Mouse (Mus musculus): ENCODE measurements at regions not wholly inside any gene's neighbourhood (a gene's known extent, or its start where the extent isn't known, plus 50 kb on each side); places are given as distances from the start of the nearest gene placed in this dataset.
A peak's percentile ranks its signal among the peaks of the same experiment; 100 is the strongest.

DNA sequence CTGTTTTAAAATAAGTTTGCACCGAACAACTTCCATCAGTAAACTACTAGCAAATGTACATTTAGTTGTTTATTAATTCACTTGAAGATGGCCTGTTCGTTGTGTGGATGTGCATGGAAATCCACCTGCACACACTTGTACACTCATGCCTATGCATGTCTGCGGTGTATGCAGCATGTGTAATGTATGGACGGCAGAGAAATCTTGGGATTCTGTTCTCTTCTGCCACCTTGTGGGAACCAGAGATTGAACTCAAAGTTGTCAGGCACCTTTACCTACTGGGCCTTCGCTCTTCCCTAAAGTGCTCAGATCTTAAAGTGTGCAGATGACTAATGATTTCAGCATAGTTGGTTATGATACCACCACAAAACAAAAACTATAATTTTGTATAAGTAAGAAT is 137.4 kb downstream of the Kitl start:
- ATAC-seq (replicated peaks in 1 of 2; ENCODE audit: insufficient read depth in 1 of 2, low FRiP score in 2 of 2, low TSS enrichment in 1 of 2, low read depth in 1 of 2, poor library complexity in 2 of 2, severe bottlenecking in 2 of 2): 0 out of 4 replicates have a peak, but pooled peaks of 1 of the 2 experiments have one; percentile 29

DNA sequence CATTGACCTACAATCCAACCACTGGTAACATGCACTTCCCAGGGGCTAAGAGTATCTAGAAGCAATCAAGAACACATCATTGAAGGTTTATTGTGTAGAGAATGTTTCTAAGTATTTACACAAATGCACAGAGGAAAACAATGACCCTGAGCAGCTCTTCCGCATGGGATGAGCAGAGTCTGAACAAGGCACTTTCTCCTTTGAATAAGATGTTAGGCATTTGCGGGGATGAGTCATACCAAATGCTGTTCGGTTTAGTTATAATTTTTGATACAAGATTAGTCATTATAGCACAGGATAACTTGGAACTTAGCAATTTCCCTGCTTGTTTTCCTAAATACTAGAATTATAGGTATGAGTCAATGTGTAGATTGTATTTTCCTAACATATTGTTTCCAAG is 137.9 kb downstream of the Kitl start:
- ATAC-seq (replicated peaks in 1 of 2; ENCODE audit: insufficient read depth in 1 of 2, low FRiP score in 2 of 2, low TSS enrichment in 1 of 2, low read depth in 1 of 2, poor library complexity in 2 of 2, severe bottlenecking in 2 of 2): no peak

- no peak for ATAC-seq (replicated peaks in 1 of 2; ENCODE audit: insufficient read depth in 1 of 2, low FRiP score in 2 of 2, low TSS enrichment in 1 of 2, low read depth in 1 of 2, poor library complexity in 2 of 2, severe bottlenecking in 2 of 2)
These were observed 140.1 kb downstream of the Kitl start for GRCm38 (mm10) chr10:100155566-100155965.

- peak; percentile 91 for ATAC-seq (replicated peaks in 1 of 2; ENCODE audit: insufficient read depth in 1 of 2, low FRiP score in 2 of 2, low TSS enrichment in 1 of 2, low read depth in 1 of 2, poor library complexity in 2 of 2, severe bottlenecking in 2 of 2)
These were observed 144.6 kb downstream of the Kitl start for GRCm38 (mm10) chr10:100159843-100160531.

DNA sequence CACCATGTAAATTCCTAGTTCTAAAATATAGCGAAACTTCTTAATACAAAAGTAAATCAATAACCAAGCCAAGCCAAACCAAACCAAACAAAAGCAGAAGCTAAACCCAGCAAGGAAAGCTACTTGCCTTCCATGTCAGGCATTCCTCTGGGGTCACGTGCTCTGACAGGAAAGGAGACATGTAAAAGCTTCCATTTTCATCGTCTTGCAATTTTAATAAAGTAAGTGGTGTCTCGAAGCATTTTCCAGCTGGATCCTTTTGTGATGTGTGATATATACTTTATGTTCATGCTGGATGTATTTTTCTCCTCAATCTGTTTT is 145.1 kb downstream of the Kitl start:
- peak; percentile 65 to 70 for ATAC-seq (replicated peaks in 1 of 2; ENCODE audit: insufficient read depth in 1 of 2, low FRiP score in 2 of 2, low TSS enrichment in 1 of 2, low read depth in 1 of 2, poor library complexity in 2 of 2, severe bottlenecking in 2 of 2)

DNA sequence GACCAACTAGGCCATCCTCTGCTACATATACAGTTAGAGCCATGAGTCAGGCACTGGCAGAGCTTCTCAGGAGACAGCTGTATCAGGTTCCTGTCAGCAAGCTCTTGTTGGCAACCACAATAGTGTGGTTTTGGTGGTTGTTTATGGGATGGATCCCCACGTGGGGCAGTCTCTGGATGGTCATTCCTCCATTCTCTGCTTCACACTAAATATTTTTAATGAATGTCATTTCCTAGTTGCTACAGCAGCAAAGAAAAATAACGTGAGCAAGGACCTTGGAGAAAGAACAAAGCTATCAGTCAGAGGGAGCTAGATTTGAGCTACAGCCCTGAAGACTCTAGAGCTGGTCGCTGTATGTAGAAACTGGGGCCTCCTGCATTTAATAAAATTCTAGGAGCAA is 145.7 kb downstream of the Kitl start:
- ATAC-seq (replicated peaks in 1 of 2; ENCODE audit: insufficient read depth in 1 of 2, low FRiP score in 2 of 2, low TSS enrichment in 1 of 2, low read depth in 1 of 2, poor library complexity in 2 of 2, severe bottlenecking in 2 of 2): no peak

GRCm38 (mm10) chr10:100164526-100164925 is 149.1 kb downstream of the Kitl start:
- no peak for ATAC-seq (replicated peaks in 1 of 2; ENCODE audit: insufficient read depth in 1 of 2, low FRiP score in 2 of 2, low TSS enrichment in 1 of 2, low read depth in 1 of 2, poor library complexity in 2 of 2, severe bottlenecking in 2 of 2)

GRCm38 (mm10) chr10:100170836-100171235 is 155.4 kb downstream of the Kitl start:
- ATAC-seq (replicated peaks in 1 of 2; ENCODE audit: insufficient read depth in 1 of 2, low FRiP score in 2 of 2, low TSS enrichment in 1 of 2, low read depth in 1 of 2, poor library complexity in 2 of 2, severe bottlenecking in 2 of 2): peak in 1 of 2 experiments; percentile 53; a peak in 3 of 4 replicates

DNA sequence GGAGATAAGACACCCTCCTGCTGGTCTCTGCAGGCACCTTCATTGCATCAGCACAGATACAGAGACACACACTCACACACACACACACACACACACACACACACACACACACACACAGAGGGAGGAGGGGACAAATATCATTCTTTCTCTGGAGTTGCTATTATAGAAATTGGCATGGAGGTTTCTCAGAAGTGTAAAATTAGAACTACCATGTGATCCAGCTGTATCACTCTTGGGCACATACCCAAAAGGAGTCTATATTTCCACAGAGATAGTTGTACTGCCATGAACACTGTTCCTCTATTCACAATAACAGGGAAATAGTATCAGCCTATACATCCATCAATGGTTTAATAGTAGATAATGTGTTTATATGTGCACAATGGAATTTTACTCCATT is 137.8 kb upstream of the Gm4301 start:
- ATAC-seq (replicated peaks in 1 of 2; ENCODE audit: insufficient read depth in 1 of 2, low FRiP score in 2 of 2, low TSS enrichment in 1 of 2, low read depth in 1 of 2, poor library complexity in 2 of 2, severe bottlenecking in 2 of 2): no peak

DNA sequence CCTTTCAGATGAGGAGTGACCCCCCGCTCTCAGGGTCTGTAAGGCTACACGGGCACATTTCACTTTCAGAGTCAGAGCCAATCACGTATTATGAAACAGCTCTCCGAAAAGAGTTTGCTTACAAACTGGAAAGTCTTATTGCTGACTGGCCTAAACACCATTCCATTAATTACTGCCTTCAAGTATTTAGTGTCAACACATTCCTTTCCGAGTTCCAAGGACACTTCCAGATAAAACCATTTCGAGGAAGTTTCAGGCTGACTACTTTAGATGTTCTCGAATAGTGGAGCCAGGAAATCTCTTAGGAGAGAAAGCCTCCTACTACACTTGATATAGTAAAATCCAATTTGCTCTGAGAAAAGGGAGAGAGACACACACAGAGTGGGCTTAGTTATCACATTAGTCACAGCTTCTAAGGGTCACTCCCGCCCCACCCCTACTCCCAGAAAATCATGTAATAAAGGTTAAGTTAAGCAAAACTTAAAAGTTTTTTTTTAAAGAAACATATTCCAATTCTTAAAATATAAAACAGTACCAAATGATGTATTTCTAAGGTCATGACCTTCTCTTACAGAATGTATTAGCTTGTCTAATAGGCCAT is 136.3 kb upstream of the Gm4301 start:
- no peak for ATAC-seq (replicated peaks in 1 of 2; ENCODE audit: insufficient read depth in 1 of 2, low FRiP score in 2 of 2, low TSS enrichment in 1 of 2, low read depth in 1 of 2, poor library complexity in 2 of 2, severe bottlenecking in 2 of 2)

- no peak for ATAC-seq (replicated peaks in 1 of 2; ENCODE audit: insufficient read depth in 1 of 2, low FRiP score in 2 of 2, low TSS enrichment in 1 of 2, low read depth in 1 of 2, poor library complexity in 2 of 2, severe bottlenecking in 2 of 2)
These were observed 135.0 kb upstream of the Gm4301 start for GRCm38 (mm10) chr10:100200431-100200830.

DNA sequence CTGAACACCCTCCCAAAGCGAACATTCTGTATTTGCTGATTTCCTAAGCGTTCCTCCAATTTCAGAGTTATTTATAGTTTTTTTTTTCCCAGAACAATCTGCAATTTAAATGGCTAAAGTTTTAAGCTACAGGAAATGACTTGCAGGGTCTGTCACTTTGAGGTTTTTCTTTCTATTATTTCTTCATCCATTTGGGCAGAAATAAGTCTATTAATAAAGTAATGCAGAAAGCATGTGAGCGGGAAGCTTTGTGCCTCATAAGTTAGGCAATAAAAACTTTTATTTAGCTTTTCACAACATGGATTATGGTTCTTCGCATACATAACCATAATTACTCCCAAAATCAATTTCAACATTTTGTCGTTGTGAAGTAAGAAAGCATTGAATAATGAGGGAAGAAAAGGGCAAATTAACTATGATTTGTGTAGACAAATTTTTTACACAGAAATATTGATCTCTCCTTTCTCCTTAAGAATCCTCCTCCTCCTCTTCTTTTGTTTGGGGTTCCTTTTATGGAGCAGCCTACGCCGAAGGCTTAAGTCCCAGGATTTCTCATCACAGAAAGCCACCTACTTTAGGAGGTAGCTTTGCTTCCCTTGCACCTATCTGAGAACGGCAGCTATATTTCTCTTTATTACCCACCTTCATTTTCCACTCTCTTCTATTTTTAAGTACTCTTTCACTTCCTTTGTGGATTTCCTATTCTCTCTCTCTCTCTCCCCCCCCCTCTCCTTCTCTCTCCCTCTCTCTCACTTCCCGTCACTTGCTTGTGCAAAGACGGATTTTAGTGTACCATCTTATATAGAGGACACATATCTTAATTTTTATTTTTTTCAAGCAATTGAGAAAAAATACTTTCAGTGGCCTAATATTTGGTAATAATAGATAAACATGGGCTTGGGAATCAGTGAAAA is 128.6 kb upstream of the Gm4301 start:
- no peak for ATAC-seq (replicated peaks in 1 of 2; ENCODE audit: insufficient read depth in 1 of 2, low FRiP score in 2 of 2, low TSS enrichment in 1 of 2, low read depth in 1 of 2, poor library complexity in 2 of 2, severe bottlenecking in 2 of 2)

DNA sequence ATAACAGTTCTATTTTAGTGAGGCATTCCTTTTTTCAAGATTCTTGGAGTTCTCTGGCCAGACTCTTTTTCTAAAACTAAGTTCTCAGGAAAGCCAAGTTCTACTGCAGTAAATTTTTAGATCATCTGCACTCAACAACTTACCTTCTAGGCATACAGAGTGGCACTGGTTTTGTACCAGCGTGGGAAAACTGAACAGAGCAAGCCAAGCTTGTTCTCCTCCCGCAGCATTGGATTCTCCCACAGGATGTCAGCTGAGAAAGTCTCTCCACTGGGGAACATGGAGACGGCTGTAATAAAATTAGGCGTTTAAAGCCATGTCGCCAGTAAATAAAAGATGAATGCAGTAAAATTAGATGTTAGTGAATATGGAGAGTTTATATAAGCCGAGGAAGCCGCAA is 124.8 kb upstream of the Gm4301 start:
- no peak for ATAC-seq (replicated peaks in 1 of 2; ENCODE audit: insufficient read depth in 1 of 2, low FRiP score in 2 of 2, low TSS enrichment in 1 of 2, low read depth in 1 of 2, poor library complexity in 2 of 2, severe bottlenecking in 2 of 2)

DNA sequence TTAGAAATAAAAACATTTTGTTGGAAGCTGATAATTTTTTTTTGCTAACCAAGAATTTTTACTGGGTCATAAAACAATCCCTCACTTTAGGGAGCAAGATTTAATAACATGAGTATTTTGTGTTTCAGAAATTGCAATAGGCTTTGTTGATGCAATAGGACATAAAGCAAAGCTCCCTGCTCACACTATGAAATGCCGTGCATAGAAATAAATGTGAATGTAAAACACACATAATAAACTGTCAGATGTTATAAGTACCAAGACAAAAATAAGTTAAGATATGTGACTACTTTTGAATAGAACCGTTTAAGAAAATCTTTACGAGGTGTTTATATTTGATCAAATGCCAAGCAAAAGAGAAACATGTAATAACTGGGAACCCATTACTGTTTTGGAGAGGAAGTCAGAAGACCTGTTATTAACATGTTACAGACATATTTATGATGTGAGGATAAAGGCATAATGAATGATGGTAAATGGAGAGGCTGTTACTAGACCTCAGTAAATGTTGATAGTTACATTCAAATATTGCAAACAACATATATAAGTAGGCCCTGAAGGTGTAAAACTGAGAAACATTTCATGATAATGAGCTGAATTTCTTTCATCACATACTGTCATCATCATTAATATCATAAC is 110.9 kb upstream of the Gm4301 start:
- ATAC-seq (replicated peaks in 1 of 2; ENCODE audit: insufficient read depth in 1 of 2, low FRiP score in 2 of 2, low TSS enrichment in 1 of 2, low read depth in 1 of 2, poor library complexity in 2 of 2, severe bottlenecking in 2 of 2): no peak

- no peak for ATAC-seq (replicated peaks in 1 of 2; ENCODE audit: insufficient read depth in 1 of 2, low FRiP score in 2 of 2, low TSS enrichment in 1 of 2, low read depth in 1 of 2, poor library complexity in 2 of 2, severe bottlenecking in 2 of 2)
These were observed 76.1 kb upstream of the Gm4301 start for GRCm38 (mm10) chr10:100259235-100259900.

DNA sequence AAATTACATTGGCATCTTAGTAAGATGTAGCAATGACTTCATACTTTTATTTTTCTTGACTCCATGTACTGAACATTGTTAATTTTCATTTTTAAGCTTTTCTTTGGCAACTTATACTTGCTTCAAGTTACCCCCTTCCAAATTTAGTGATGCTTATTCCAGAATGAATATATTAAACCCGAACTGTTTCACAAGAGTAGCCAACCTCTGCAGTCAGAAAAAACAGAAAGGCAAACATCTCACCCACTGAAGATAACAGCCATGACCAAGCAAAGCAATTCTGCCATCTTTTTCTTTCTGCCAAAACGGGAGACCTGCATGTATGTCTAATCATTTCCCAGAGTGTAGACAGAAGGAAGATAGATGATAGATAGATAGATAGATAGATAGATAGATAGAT is 72.0 kb upstream of the Gm4301 start:
- no peak for ATAC-seq (replicated peaks in 1 of 2; ENCODE audit: insufficient read depth in 1 of 2, low FRiP score in 2 of 2, low TSS enrichment in 1 of 2, low read depth in 1 of 2, poor library complexity in 2 of 2, severe bottlenecking in 2 of 2)

- no peak for ATAC-seq (replicated peaks in 1 of 2; ENCODE audit: insufficient read depth in 1 of 2, low FRiP score in 2 of 2, low TSS enrichment in 1 of 2, low read depth in 1 of 2, poor library complexity in 2 of 2, severe bottlenecking in 2 of 2)
These were observed 71.4 kb upstream of the Gm4301 start for GRCm38 (mm10) chr10:100264066-100264465.

Measured in hematopoietic stem cell, adult 5-6 weeks (primary cell).